Mouse (Mus musculus) hindbrain, embryonic 11.5 days (tissue): ENCODE results near the gene Odf2. TPM values are rescaled to one million over a fixed set of nuclear protein-coding genes. Genes with fewer than 3 reads are reported as not detected.
"Not testable (repeated sequence)": the region's sequence is repeated elsewhere in the genome, so short reads cannot be mapped to it uniquely, and the experiment has no call there.

Source experiments
- ATAC-seq: fragments of 200-750 bp; cut with Nextera tagmentation; 2 replicates; pipeline ENCODE4 v1.8.0; 2017; ENCODE audit warnings: mild to moderate bottlenecking, moderate TSS enrichment, moderate library complexity; ENCODE audit not compliant: low FRiP score
- DNase-seq: peaks from one replicate; pipeline ENCODE4 v3.0.0-alpha.2; 2015; ENCODE audit warnings: low spot score
- H3K27ac ChIP-seq: fragments of 300-500 bp; sonication (generic); 2 replicates; pipeline ENCODE4 v1.5.1; 2014; ENCODE audit warnings: mild to moderate bottlenecking, low read depth, low read length
- H3K27me3 ChIP-seq: fragments of 300-500 bp; sonication (generic); 2 replicates; pipeline ENCODE4 v1.6.1; 2014; ENCODE audit warnings: mild to moderate bottlenecking, low read length, moderate library complexity, mixed read lengths; ENCODE audit not compliant: control insufficient read depth, insufficient read depth
- H3K36me3 ChIP-seq: fragments of 300-500 bp; sonication (generic); 2 replicates; pipeline ENCODE4 v1.6.1; 2014; ENCODE audit warnings: mild to moderate bottlenecking, low read length, moderate library complexity, mixed read lengths; ENCODE audit not compliant: control insufficient read depth, insufficient read depth
- H3K4me1 ChIP-seq: fragments of 300-500 bp; sonication (generic); replicated peaks from 2 replicates; pipeline ENCODE4 v1.6.1; 2014; ENCODE audit warnings: low read length, mixed read lengths; ENCODE audit not compliant: control insufficient read depth, insufficient read depth
- H3K4me2 ChIP-seq: fragments of 300-500 bp; sonication (generic); replicated peaks from 2 replicates; pipeline ENCODE4 v1.6.1; 2014; ENCODE audit warnings: mild to moderate bottlenecking, low read depth, low read length
- H3K4me3 ChIP-seq: fragments of 300-500 bp; sonication (generic); 2 replicates; pipeline ENCODE4 v1.5.1; 2014; ENCODE audit warnings: low read depth, low read length
- H3K9ac ChIP-seq: fragments of 300-500 bp; sonication (generic); 2 replicates; pipeline ENCODE4 v1.6.1; 2014; ENCODE audit warnings: low read depth, low read length
- H3K9me3 ChIP-seq: fragments of 300-500 bp; sonication (generic); 2 replicates; pipeline ENCODE4 v1.6.1; 2016; ENCODE audit warnings: low read length; ENCODE audit not compliant: control insufficient read depth
- WGBS: fragments of 180-500 bp; shearing (Covaris S2); extraction: QIAGEN DNeasy Blood & Tissue Kit; methylation state at CpG from one replicate; pipeline ENCODE4 v1.1.7; 2014; 5-methylcytosine and 5-hydroxymethylcytosine counted together
- polyA plus RNA-seq: library from polyadenylated mRNA; unstranded; fragments of >200 nt; fragmentation: Nextera tagmentation; extraction: Ambion mirVana; gene quantifications from 2 replicates; pipeline ENCODE4 v1.2.1, GENCODE M21; 2014

Gene Odf2
- polyA plus RNA-seq, 1 experiment from 2014 or later: 89.0 TPM

DNA sequence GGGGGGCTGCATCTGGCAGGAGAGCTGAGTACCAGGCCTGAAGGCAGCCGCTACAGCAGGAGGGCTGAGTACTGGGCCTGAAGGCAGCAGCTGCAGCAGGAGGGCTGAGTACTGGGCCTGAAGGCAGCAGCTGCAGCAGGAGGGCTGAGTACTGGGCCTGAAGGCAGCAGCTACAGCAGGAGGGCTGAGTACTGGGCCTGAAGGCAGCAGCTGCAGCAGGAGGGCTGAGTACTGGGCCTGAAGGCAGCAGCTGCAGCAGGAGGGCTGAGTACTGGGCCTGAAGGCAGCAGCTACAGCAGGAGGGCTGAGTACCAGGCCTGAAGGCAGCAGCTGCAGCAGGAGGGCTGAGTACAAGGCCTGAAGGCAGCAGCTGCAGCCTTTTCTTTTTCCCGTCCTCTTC lies 19.1 kb downstream of the Odf2 start:
- DNase-seq, H3K27ac ChIP-seq, H3K4me2 ChIP-seq, H3K9me3 ChIP-seq, ATAC-seq, H3K27me3 ChIP-seq, H3K4me1 ChIP-seq, H3K4me3 ChIP-seq, H3K9ac ChIP-seq: not testable (repeated sequence)
- WGBS: 74% methylated on average over 2 of the region's 2 CpGs
- peaks cover 10% of the 10 kb centered on the region for H3K36me3 ChIP-seq

DNA sequence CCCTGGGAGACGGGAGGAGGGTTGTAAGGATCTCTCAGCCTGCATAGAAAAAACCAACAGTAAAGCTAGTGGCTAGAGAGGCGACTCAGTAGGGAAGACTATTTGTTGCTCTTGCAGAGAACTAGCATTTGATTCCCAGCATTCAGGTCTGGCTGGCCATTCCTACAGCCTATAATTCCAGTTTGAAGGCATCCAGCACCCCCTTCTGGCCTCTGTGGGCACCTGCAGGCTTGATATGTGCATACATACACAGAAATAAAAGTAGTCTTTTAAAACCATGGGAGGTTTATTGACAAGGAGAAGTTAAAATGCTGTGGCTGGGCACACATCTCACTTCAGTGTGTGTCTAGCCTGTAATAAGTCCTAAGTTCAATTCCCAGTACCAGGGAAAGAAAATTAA lies 21.0 kb downstream of the Odf2 start:
- H3K4me2 ChIP-seq: no peak overlapping the region
- H3K36me3 ChIP-seq: peaks cover 7% of the 10 kb centered on the region
- no peaks in the 10 kb centered on the region for H3K9me3 ChIP-seq
- H3K4me3 ChIP-seq: no peak overlapping the region
- ATAC-seq: no peak
- no peaks in the 10 kb centered on the region for H3K4me1 ChIP-seq
- H3K27me3 ChIP-seq: no peaks in the 10 kb centered on the region
- no peak overlapping the region for H3K9ac ChIP-seq
- 79% methylated on average over 2 of the region's 2 CpGs for WGBS
- DNase-seq: peak; percentile 34
- H3K27ac ChIP-seq: no peak overlapping the region

DNA sequence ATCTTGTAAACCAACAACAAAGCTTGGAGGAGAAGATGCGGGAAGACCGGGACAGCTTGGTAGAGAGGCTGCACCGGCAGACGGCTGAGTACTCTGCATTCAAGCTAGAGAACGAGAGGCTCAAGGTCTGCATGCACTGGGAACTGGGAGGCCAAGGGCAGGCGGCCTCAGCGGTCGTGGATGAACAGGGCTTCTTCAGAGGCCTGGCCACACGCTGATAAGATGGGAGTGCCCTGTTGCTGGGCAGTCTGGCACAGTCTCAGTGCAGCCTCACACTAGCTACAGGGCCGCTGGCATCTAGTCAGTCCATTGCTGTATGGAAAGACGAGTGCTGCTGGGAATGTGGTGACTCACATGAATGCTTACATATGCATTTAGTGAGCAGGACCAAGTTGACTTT lies 28.6 kb downstream of the Odf2 start:
- peaks cover 16% of the 10 kb centered on the region for H3K36me3 ChIP-seq
- DNase-seq (no peak), ATAC-seq (no peak)
- no peak overlapping the region for H3K4me3 ChIP-seq
- no peak overlapping the region for H3K4me2 ChIP-seq
- H3K27ac ChIP-seq: no peak overlapping the region
- no peaks in the 10 kb centered on the region for H3K9me3 ChIP-seq
- no peaks in the 10 kb centered on the region for H3K4me1 ChIP-seq
- no peak overlapping the region for H3K9ac ChIP-seq
- H3K27me3 ChIP-seq: no peaks in the 10 kb centered on the region
- WGBS: 93% methylated on average over 11 of the region's 11 CpGs

DNA sequence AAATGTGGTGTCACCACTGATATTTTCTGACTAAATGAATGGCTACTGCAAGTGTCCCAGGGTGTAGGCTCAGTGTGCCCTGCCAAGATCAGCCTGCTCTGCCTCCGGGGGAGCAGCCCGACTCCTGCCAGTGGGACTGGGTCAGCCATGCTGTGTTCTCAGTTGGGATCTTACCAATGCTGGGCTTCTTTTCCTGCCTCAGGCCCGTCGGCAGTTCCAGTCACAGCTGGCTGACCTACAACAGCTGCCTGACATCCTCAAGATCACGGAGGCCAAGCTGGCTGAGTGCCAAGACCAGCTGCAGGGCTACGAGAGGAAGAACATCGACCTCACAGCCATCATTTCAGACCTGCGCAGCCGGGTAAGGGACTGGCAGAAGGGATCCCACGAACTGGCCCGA lies 33.0 kb downstream of the Odf2 start:
- ATAC-seq (no peak), DNase-seq (no peak)
- H3K4me2 ChIP-seq: no peak overlapping the region
- no peaks in the 10 kb centered on the region for H3K27me3 ChIP-seq
- WGBS: 82% methylated on average over 11 of the region's 11 CpGs
- no peak overlapping the region for H3K4me3 ChIP-seq
- H3K9me3 ChIP-seq: no peaks in the 10 kb centered on the region
- peaks cover 27% of the 10 kb centered on the region for H3K36me3 ChIP-seq
- no peak overlapping the region for H3K9ac ChIP-seq
- no peaks in the 10 kb centered on the region for H3K4me1 ChIP-seq
- H3K27ac ChIP-seq: no peak overlapping the region

DNA sequence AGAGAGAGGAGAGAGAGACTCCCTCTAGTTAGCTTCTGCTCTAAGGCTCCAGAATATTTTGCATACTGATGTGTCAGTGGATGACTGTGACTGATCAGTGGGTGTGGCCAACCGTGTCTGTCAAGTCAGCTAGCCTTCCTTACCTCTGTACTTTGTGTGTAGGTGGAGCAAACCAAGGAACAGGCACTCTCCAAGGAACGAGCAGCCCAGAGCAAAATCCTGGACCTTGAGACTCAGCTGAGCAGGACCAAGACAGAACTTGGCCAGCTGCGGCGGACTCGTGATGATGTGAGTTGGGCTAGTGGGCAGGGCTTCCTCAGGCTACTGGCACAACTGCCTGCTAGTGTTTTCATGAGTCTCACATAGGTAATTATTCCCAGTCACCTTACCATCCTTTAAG lies 37.5 kb downstream of the Odf2 start:
- WGBS: 88% methylated on average over 5 of the region's 5 CpGs
- no peak overlapping the region for H3K9ac ChIP-seq
- ATAC-seq: no peak
- H3K36me3 ChIP-seq: peaks cover 25% of the 10 kb centered on the region
- H3K27ac ChIP-seq: no peak overlapping the region
- H3K4me2 ChIP-seq: no peak overlapping the region
- no peaks in the 10 kb centered on the region for H3K4me1 ChIP-seq
- no peaks in the 10 kb centered on the region for H3K27me3 ChIP-seq
- no peak for DNase-seq
- no peak overlapping the region for H3K4me3 ChIP-seq
- no peaks in the 10 kb centered on the region for H3K9me3 ChIP-seq

DNA sequence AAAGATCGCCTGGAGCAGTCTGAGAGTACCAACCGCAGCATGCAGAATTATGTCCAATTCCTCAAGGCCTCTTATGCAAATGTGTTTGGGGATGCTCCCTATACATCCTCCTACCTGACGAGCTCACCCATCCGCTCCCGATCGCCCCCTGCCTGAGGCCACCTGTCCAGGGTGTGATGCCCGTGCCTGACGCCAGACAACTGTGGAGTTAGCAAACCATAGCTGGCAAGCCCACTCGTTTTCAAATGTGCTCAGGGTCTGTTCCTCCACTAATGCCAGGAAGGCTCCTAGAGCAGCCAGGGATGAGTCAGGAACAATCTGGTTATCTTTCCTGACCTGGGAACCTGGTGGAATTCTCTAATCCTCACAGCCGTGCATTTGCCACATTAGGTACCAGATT lies 41.5 kb downstream of the Odf2 start:
- H3K27ac ChIP-seq: no peak overlapping the region
- no peak overlapping the region for H3K4me3 ChIP-seq
- H3K36me3 ChIP-seq: peaks cover 3% of the 10 kb centered on the region; the same call in 1 of the 2 replicates
- H3K4me2 ChIP-seq: no peak overlapping the region
- ATAC-seq: no peak
- no peak overlapping the region for H3K9ac ChIP-seq
- no peaks in the 10 kb centered on the region for H3K27me3 ChIP-seq
- 91% methylated on average over 10 of the region's 10 CpGs for WGBS
- H3K4me1 ChIP-seq: no peaks in the 10 kb centered on the region
- no peaks in the 10 kb centered on the region for H3K9me3 ChIP-seq
- DNase-seq: no peak

DNA sequence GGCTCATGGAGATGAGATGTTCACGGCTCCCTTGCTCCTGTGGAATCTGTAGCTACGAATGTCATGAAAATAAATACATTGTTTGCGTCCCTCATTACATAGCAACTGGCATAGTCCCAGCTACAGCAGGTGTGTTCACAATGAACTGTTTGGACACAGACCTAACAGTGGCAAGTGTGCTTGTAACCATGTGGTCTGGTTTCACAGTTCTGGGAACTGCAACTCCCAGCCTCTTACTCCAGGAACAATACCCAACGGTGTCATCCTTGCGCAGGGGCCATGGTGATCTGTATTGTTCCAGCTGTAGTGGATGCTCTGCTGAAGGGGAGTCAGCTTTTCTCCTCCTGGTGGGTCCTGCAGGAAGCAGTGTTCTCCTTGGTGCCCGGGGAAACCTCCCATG lies 42.2 kb downstream of the Odf2 start:
- H3K9ac ChIP-seq: no peak overlapping the region
- no peak overlapping the region for H3K4me3 ChIP-seq
- DNase-seq (no peak), ATAC-seq (no peak)
- H3K4me1 ChIP-seq: peaks cover 2% of the 10 kb centered on the region; the same call in 1 of the 2 replicates
- no peak overlapping the region for H3K27ac ChIP-seq
- WGBS: 92% methylated on average over 6 of the region's 6 CpGs
- no peaks in the 10 kb centered on the region for H3K27me3 ChIP-seq
- H3K36me3 ChIP-seq: peaks cover under 1% of the 10 kb centered on the region; the same call in 1 of the 2 replicates
- H3K9me3 ChIP-seq: no peaks in the 10 kb centered on the region
- H3K4me2 ChIP-seq: no peak overlapping the region

DNA sequence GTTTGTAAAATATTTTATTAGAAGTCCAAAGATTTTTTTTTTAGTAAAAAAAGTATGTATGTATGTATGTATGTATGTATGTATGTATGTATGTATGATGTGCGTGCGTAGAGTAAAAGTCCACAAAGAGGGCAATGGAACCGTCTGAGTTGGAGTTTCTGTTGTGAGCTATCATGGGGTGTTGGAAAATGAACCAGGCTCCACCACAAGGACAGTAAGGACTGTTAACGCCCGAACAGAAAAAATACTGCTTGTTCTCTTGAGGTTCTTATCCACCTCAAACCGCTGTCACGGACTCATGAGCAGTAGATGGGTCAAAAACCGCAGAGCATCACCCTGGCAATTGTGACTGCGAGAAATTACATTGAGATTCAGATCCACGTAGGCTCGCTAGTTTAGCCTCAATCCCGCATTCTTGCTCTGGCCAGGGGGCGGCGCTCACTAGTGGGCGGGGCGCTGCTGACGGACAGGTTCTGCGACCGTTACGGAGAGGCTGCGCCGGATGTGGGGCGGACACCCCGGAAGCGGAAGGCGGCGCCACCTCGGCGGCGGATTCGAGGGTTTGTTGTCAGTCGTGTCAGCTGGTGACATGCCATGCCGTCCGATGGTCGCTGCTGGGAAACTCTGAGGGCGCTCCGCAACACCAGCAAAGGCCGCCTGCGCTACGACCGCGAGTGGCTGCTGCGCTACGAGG lies 46.0 kb downstream of the Odf2 start, which contains the start of gene Gle1:
Gle1 (plus strand) TSS at position 521 of the 694 bp plus-strand sequence.
- DNase-seq: peak; percentile 98
- Histone ChIP-seq H3K9ac (peak within 1 kb of the TSS; percentile 57), H3K9me3 (no peaks in the 10 kb centered on the region), H3K27ac (no peak within 1 kb of the TSS), H3K4me3 (peak within 1 kb of the TSS; percentile 94), H3K4me1 (peaks cover 2% of the 10 kb centered on the region; the same call in 1 of the 2 replicates), H3K27me3 (no peaks in the 10 kb centered on the region), H3K36me3 (0 out of 2 replicates have a peak, but pooled peaks cover 2% of the 10 kb centered on the region), H3K4me2 (peak within 1 kb of the TSS; percentile 60)
- 3% methylated on average over 44 of the region's 44 CpGs for WGBS
- ATAC-seq: peak; percentile 91

DNA sequence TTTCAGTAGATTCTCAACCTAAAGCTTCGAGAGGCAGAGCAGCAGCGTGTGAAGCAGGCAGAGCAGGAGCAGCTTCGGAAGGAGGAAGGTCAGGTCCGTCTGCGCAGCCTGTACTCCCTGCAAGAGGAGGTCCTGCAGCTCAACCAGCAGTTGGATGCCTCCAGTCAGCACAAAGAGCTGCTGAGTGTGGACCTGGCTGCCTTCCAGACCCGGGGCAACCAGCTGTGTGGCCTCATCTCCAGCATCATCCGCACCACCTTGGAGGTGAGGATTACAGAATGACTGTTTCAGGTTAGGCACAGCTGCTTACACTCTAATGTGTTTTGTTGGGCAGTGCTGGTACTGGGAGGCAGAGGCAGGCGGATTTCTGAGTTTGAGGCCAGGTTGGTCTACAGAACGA lies 51.1 kb downstream of the Odf2 start:
- ATAC-seq: no peak
- 95% methylated on average over 9 of the region's 9 CpGs for WGBS
- H3K4me2 ChIP-seq: no peak overlapping the region
- H3K4me3 ChIP-seq: no peak overlapping the region
- H3K4me1 ChIP-seq: peaks cover 2% of the 10 kb centered on the region; the same call in 1 of the 2 replicates
- no peak overlapping the region for H3K27ac ChIP-seq
- H3K36me3 ChIP-seq: 0 out of 2 replicates have a peak, but pooled peaks cover 4% of the 10 kb centered on the region
- H3K27me3 ChIP-seq: no peaks in the 10 kb centered on the region
- H3K9me3 ChIP-seq: no peaks in the 10 kb centered on the region
- DNase-seq: no peak
- no peak overlapping the region for H3K9ac ChIP-seq
